Mouse (Mus musculus) forebrain, postnatal 0 days (tissue): Measurements from ENCODE around the gene Nanos1. TPM values are rescaled to one million over a fixed set of nuclear protein-coding genes. Genes with fewer than 3 reads are reported as not detected.

Experiments
- ATAC-seq: fragments of 200-750 bp; cut with Nextera tagmentation; 2 replicates; pipeline ENCODE4 v1.8.0; 2017; ENCODE audit warnings: mild to moderate bottlenecking, moderate library complexity
- DNase-seq: peaks from one replicate; pipeline ENCODE4 v3.0.0-alpha.2; 2015
- H3K27ac ChIP-seq: fragments of 300-500 bp; sonication (generic); 2 replicates; pipeline ENCODE4 v1.5.1; 2014; ENCODE audit warnings: low read depth, mild to moderate bottlenecking, antibody characterized with exemption, low read length, moderate library complexity, mixed read lengths
- H3K27me3 ChIP-seq: fragments of 300-500 bp; sonication (generic); 2 replicates; pipeline ENCODE4 v1.6.1; 2014; ENCODE audit warnings: mild to moderate bottlenecking, low read length, mixed read lengths; ENCODE audit not compliant: insufficient read depth
- H3K36me3 ChIP-seq: fragments of 300-500 bp; sonication (generic); 2 replicates; pipeline ENCODE4 v1.6.1; 2014; ENCODE audit warnings: mild to moderate bottlenecking, moderate library complexity; ENCODE audit not compliant: insufficient read depth
- H3K4me1 ChIP-seq: fragments of 300-500 bp; sonication (generic); 2 replicates; pipeline ENCODE4 v1.6.1; 2014; ENCODE audit warnings: antibody characterized with exemption; ENCODE audit not compliant: insufficient read depth
- H3K4me2 ChIP-seq: fragments of 300-500 bp; sonication (generic); 2 replicates; pipeline ENCODE4 v1.6.1; 2014; ENCODE audit warnings: low read depth, mild to moderate bottlenecking, moderate library complexity
- H3K4me3 ChIP-seq: fragments of 300-500 bp; sonication (generic); 2 replicates; pipeline ENCODE4 v1.5.1; 2014; ENCODE audit warnings: low read depth, low read length, mixed read lengths
- H3K9ac ChIP-seq: fragments of 300-500 bp; sonication (generic); 2 replicates; pipeline ENCODE4 v1.6.1; 2014; ENCODE audit warnings: mild to moderate bottlenecking
- H3K9me3 ChIP-seq: fragments of 300-500 bp; sonication (generic); 2 replicates; pipeline ENCODE4 v1.6.1; 2016; ENCODE audit warnings: low read length
- CTCF ChIP-seq: sonication (generic); IDR thresholded peaks from 2 replicates; pipeline ENCODE4 v1.5.1; 2016; ENCODE audit warnings: antibody characterized with exemption, control low read depth, low read depth
- WGBS: fragments of 180-500 bp; shearing (Covaris S2); extraction: QIAGEN DNeasy Blood & Tissue Kit; methylation state at CpG from one replicate; pipeline ENCODE4 v1.1.7; 2014; 5-methylcytosine and 5-hydroxymethylcytosine counted together
- polyA plus RNA-seq: library from polyadenylated mRNA; unstranded; fragments of >200 nt; fragmentation: Nextera tagmentation; extraction: Ambion mirVana; gene quantifications from 2 replicates; pipeline ENCODE4 v1.2.1, GENCODE M21; 2015
- total RNA-seq: library from RNA; depleted of rRNA; stranded (reverse); fragments of >200 nt; gene quantifications from 2 replicates; pipeline ENCODE4 v1.2.3, GENCODE M21; 2014

Gene Nanos1
- total and polyA plus RNA-seq, 2 experiments from 2014 or later: 16.5 to 39.8 TPM

DNA sequence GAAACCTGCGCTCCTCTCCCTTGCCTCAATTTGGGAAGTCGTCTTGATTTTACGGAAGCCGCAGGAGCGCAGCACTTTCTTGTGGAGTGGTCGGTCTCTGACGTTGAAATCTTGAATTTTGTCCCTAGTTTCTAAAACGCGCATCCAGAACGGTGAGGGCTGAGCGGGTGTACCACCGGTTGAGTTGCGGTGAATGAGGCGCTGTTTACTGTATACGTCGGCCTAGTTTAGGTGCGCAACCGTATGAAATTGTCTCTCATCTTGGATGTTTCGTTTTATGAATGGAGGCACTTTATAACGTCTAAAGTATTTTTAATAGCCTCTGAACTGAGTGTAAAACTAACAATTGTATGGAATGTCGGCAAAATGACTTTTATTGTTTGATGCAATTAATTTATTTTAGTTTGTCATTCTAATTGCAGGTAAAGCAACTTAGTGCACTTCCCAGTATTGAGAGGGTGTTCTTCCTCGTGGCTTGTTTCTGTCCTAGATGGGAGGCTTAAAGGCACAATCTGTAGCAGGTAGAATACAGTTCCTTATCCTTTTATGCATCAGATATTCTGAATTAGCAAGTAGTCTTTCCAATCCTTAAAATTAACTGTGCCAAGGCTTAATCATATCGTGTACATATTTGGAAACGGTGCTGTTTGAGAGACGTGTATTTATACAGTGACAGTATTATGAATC is 1.5 kb downstream of the Nanos1 start:
- no peak for DNase-seq
- Histone ChIP-seq H3K36me3 (0 out of 2 replicates have a peak, but pooled peaks cover 8% of the 10 kb centered on the region), H3K4me2 (peak overlapping the region; percentile 96), H3K9ac (peak overlapping the region; percentile 79), H3K27ac (no peak overlapping the region), H3K9me3 (no peaks in the 10 kb centered on the region), H3K4me1 (peaks cover 10% of the 10 kb centered on the region; the same call in 1 of the 2 replicates), H3K27me3 (no peaks in the 10 kb centered on the region), H3K4me3 (peak overlapping the region; percentile 84)
- WGBS: 4% methylated on average over 25 of the region's 25 CpGs
- no peak for ATAC-seq
- no peak; the same call in 1 of the 2 replicates for TF ChIP-seq CTCF

- H3K4me3 ChIP-seq: no peak overlapping the region
- ATAC-seq (no peak), DNase-seq (no peak)
- H3K27me3 ChIP-seq: no peaks in the 10 kb centered on the region
- no peak overlapping the region for H3K4me2 ChIP-seq
- H3K27ac ChIP-seq: no peak overlapping the region
- H3K9me3 ChIP-seq: no peaks in the 10 kb centered on the region
- no peak for TF ChIP-seq CTCF
- peaks cover 24% of the 10 kb centered on the region for H3K36me3 ChIP-seq
- H3K9ac ChIP-seq: no peak overlapping the region
- 68% methylated on average over 4 of the region's 4 CpGs for whole genome bisulfite sequencing
- peaks cover 10% of the 10 kb centered on the region; the same call in 1 of the 2 replicates for H3K4me1 ChIP-seq
Measured at GRCm38 (mm10) chr19:60758896-60759835, 3.4 kb downstream of the Nanos1 start.

- Histone ChIP-seq H3K4me1 (no peaks in the 10 kb centered on the region), H3K9ac (no peak overlapping the region), H3K27ac (no peak overlapping the region), H3K36me3 (peaks cover 57% of the 10 kb centered on the region), H3K4me2 (no peak overlapping the region), H3K9me3 (no peaks in the 10 kb centered on the region), H3K4me3 (no peak overlapping the region), H3K27me3 (no peaks in the 10 kb centered on the region)
- ATAC-seq (no peak), DNase-seq (no peak)
- no peak for TF ChIP-seq CTCF
- WGBS: 94% methylated on average over 6 of the region's 6 CpGs
Measured at GRCm38 (mm10) chr19:60773366-60773765, 17.6 kb downstream of the Nanos1 start.

GRCm38 (mm10) chr19:60782034-60782433 is 26.2 kb downstream of the Nanos1 start:
- H3K4me3 ChIP-seq: no peak overlapping the region
- H3K9ac ChIP-seq: no peak overlapping the region
- 81% methylated on average over 3 of the region's 3 CpGs for WGBS
- peaks cover 9% of the 10 kb centered on the region for H3K36me3 ChIP-seq
- no peak overlapping the region for H3K4me2 ChIP-seq
- DNase-seq: no peak
- H3K27ac ChIP-seq: no peak overlapping the region
- no peaks in the 10 kb centered on the region for H3K27me3 ChIP-seq
- no peak for TF ChIP-seq CTCF
- ATAC-seq: no peak
- H3K4me1 ChIP-seq: peaks cover 5% of the 10 kb centered on the region; the same call in 1 of the 2 replicates
- H3K9me3 ChIP-seq: no peaks in the 10 kb centered on the region

DNA sequence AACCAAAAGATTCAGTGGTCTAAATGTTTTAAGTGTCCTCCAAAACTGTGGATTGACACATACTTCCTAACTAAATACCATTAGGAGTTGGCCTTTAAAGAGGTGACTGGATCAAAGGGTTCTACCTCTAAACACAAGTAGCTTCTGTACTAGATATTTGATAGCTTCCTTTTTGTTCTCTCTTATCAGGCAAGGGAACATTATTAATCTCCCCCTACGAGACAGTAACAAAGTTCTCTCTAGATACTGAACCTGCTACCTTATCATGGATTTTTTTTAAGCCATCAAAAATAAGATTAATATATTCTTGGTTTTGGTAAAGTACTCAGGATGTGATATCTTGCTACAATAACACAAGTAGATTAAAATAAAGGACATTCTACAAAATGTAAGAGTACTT is 28.9 kb downstream of the Nanos1 start:
- Histone ChIP-seq H3K9me3 (no peaks in the 10 kb centered on the region), H3K4me3 (no peak overlapping the region), H3K9ac (no peak overlapping the region), H3K27ac (no peak overlapping the region), H3K36me3 (peaks cover 4% of the 10 kb centered on the region; the same call in 1 of the 2 replicates), H3K4me2 (no peak overlapping the region), H3K27me3 (no peaks in the 10 kb centered on the region), H3K4me1 (peaks cover 14% of the 10 kb centered on the region)
- DNase-seq: no peak
- ATAC-seq: no peak
- TF ChIP-seq CTCF: no peak
- WGBS: 53% methylated on average over 1 of the region's 1 CpGs

DNA sequence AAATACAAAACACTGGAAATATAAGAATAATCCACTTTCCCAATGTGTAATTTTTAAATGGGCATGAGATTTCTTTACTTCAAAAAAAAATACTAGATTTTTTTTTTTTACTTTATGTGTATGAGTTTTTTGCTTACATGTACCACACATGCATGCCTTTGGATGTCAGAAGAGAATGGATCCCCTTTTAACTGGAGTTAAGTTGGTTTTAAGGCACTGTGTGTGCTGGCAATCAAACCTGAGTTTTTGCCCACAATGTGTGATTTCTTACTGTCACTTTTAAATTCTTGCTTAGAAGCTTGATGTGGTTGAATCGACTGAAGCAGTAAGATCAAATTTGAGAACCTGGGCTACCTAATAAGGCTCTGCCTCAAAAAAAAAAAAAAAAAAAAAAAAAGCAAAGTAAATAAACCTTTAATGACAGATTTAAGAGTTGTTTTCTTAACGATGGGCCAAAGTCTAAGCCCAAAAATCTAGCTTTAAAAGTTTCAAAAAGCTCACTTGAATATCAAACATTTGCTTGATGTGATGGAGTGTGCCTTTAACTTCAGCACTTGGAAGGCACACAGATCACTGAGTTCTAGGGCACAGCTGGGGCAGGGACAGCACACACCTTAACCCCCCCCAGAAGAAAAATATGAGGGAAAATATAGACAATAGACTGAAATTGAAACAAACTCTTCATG is 31.8 kb downstream of the Nanos1 start:
- Histone ChIP-seq H3K4me2 (no peak overlapping the region), H3K9me3 (no peaks in the 10 kb centered on the region), H3K4me1 (peaks cover 20% of the 10 kb centered on the region), H3K27ac (no peak overlapping the region), H3K36me3 (no peaks in the 10 kb centered on the region), H3K4me3 (no peak overlapping the region), H3K9ac (no peak overlapping the region), H3K27me3 (no peaks in the 10 kb centered on the region)
- TF ChIP-seq CTCF: no peak
- ATAC-seq (no peak), DNase-seq (no peak)
- WGBS: 58% methylated on average over 2 of the region's 2 CpGs
